ENCODE assay signal across 16 mouse cellular contexts in genomic region chr11:119555170-119555569, GRCm38 (mm10). TPM values are rescaled to one million over a fixed set of nuclear protein-coding genes. Genes with fewer than 3 reads are reported as not detected.
"Had no signal": no experiment of that assay in that cellular context is flagged by ENCODE, and none has a peak within 500 bp of the region (broad histone marks: within the 10 kb centered on the region; RNA-seq: fewer than 3 reads in every experiment).

No protein-coding gene starts in this region.

- DNase-seq: liver, embryonic 13.5 days; liver, postnatal 0 days; right cerebral cortex, postnatal 14 days; thymus, adult 2 months; thymus, postnatal 25 days; thymus, postnatal 4 days had no signal

- H3K9ac ChIP-seq: liver, embryonic 13.5 days; liver, embryonic 15.5 days; liver, postnatal 0 days; midbrain, embryonic 13.5 days; midbrain, embryonic 15.5 days; neural tube, embryonic 12.5 days; stomach, embryonic 15.5 days had no signal

- H3K4me3 ChIP-seq: liver, embryonic 13.5 days; liver, embryonic 15.5 days; megakaryocyte, embryonic 14.5 days; midbrain, embryonic 13.5 days; midbrain, embryonic 15.5 days; neural tube, embryonic 12.5 days; stomach, embryonic 15.5 days had no signal

- H3K27ac ChIP-seq: liver, embryonic 13.5 days; liver, embryonic 15.5 days; macrophage; midbrain, embryonic 13.5 days; midbrain, embryonic 15.5 days; neural tube, embryonic 12.5 days; stomach, embryonic 15.5 days; stomach, postnatal 0 days had no signal

- H3K36me3 ChIP-seq: liver, embryonic 13.5 days; liver, embryonic 15.5 days; midbrain, embryonic 13.5 days; midbrain, embryonic 15.5 days; neural tube, embryonic 12.5 days; stomach, embryonic 15.5 days had no signal

- H3K4me2 ChIP-seq: liver, embryonic 11.5 days; liver, embryonic 13.5 days; liver, embryonic 15.5 days; midbrain, embryonic 11.5 days; midbrain, embryonic 13.5 days; midbrain, embryonic 15.5 days; neural tube, embryonic 12.5 days; stomach, embryonic 15.5 days had no signal

- H3K9me3 ChIP-seq: liver, embryonic 13.5 days; liver, embryonic 15.5 days; megakaryocyte, embryonic 14.5 days; midbrain, embryonic 13.5 days; midbrain, embryonic 15.5 days; neural tube, embryonic 12.5 days; stomach, embryonic 15.5 days had no signal

- ATAC-seq: liver, postnatal 0 days; midbrain, embryonic 13.5 days; midbrain, embryonic 15.5 days had no signal

RNA-seq across cellular contexts. Expression of gene Nptx1, which starts 7.6 kb away (rescaled TPM):
- polyA plus RNA-seq: liver, embryonic 15.5 days; liver, postnatal 0 days had no signal
